8 mouse cellular contexts compared by ENCODE assay signal in the genomic region with DNA sequence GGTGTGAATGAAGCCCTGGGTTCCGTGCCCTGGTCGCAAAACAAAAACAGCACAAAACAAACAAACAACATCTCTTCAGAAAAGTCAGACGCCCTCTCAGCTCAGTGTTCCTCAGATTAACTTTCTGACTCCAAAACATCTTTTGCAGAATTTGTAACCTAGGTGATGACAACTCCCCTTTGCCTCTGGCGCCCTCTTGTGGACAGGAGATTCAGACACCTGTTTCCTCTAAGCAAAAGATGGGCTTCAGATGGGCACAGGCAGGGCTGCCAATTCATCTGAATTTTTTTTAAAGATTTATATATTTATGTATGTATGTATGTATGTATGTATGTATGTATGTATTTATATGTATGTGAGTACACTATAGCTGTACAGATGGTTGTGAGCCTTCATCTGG. TPM values are rescaled to one million over a fixed set of nuclear protein-coding genes. Genes with fewer than 3 reads are reported as not detected.
DNase-seq lines count a peak whose midpoint lies in the region; ATAC-seq and TF ChIP-seq lines count a peak whose summit lies in the region.

No protein-coding gene starts in this region.

- H3K9me3 ChIP-seq in midbrain, embryonic 14.5 days (ENCODE audit: control insufficient read depth, low read length) = no peaks in the 10 kb centered on the region
- no peaks in the 10 kb centered on the region for H3K9me3 ChIP-seq in midbrain, embryonic 13.5 days
- no peaks in the 10 kb centered on the region for H3K9me3 ChIP-seq in embryonic facial prominence, embryonic 14.5 days (ENCODE audit: control insufficient read depth, low read length)

- WGBS in midbrain, embryonic 14.5 days = 39% methylated on average over 4 of the region's 4 CpGs
- WGBS in midbrain, embryonic 13.5 days = 30% methylated on average over 4 of the region's 4 CpGs
- 27% methylated on average over 4 of the region's 4 CpGs for WGBS in embryonic facial prominence, embryonic 14.5 days
- WGBS in spleen, adult 2 months = 49% methylated on average over 4 of the region's 4 CpGs

- H3K4me3 ChIP-seq in midbrain, embryonic 14.5 days (replicated peaks; ENCODE audit: low read depth, low read length) = no peak overlapping the region
- no peak overlapping the region for H3K4me3 ChIP-seq in midbrain, embryonic 13.5 days (replicated peaks)
- no peak overlapping the region for H3K4me3 ChIP-seq in embryonic facial prominence, embryonic 14.5 days (ENCODE audit: low read depth, low read length)
- H3K4me3 ChIP-seq in spleen, adult 2 months (ENCODE audit: extremely low read depth, insufficient read depth, insufficient read length) = no peak overlapping the region

- H3K27me3 ChIP-seq in midbrain, embryonic 14.5 days (ENCODE audit: control insufficient read depth, insufficient read depth, low read length) = no peaks in the 10 kb centered on the region
- no peaks in the 10 kb centered on the region for H3K27me3 ChIP-seq in midbrain, embryonic 13.5 days
- no peaks in the 10 kb centered on the region for H3K27me3 ChIP-seq in embryonic facial prominence, embryonic 14.5 days (replicated peaks; ENCODE audit: control insufficient read depth, insufficient read depth, low read length)
- no peaks in the 10 kb centered on the region for H3K27me3 ChIP-seq in spleen, adult 2 months (ENCODE audit: control insufficient read depth, insufficient read depth, low read length)

- TF ChIP-seq CTCF in spleen, adult 2 months (IDR thresholded peaks at IDR 0.05; ENCODE audit: extremely low read depth, insufficient read depth, insufficient read length, insufficient replicate concordance) = peak; percentile 73; the same call in 1 of the 2 replicates

- no peak overlapping the region for H3K4me2 ChIP-seq in midbrain, embryonic 14.5 days (ENCODE audit: low read length)
- no peak overlapping the region for H3K4me2 ChIP-seq in midbrain, embryonic 13.5 days (replicated peaks)
- H3K4me2 ChIP-seq in embryonic facial prominence, embryonic 14.5 days (ENCODE audit: low read depth, low read length) = no peak overlapping the region

- no peak overlapping the region for H3K9ac ChIP-seq in midbrain, embryonic 14.5 days (replicated peaks; ENCODE audit: low read length)
- H3K9ac ChIP-seq in midbrain, embryonic 13.5 days (replicated peaks) = no peak overlapping the region
- H3K9ac ChIP-seq in embryonic facial prominence, embryonic 14.5 days (ENCODE audit: low read depth, low read length) = no peak overlapping the region

- H3K36me3 ChIP-seq in midbrain, embryonic 14.5 days (ENCODE audit: control insufficient read depth, insufficient read depth, low read length) = peaks cover 54% of the 10 kb centered on the region
- peaks cover 60% of the 10 kb centered on the region for H3K36me3 ChIP-seq in midbrain, embryonic 13.5 days
- H3K36me3 ChIP-seq in embryonic facial prominence, embryonic 14.5 days (ENCODE audit: control insufficient read depth, insufficient read depth, low read length) = peaks cover 86% of the 10 kb centered on the region
- peaks cover 20% of the 10 kb centered on the region for H3K36me3 ChIP-seq in spleen, adult 2 months (ENCODE audit: control insufficient read depth, insufficient read depth, low read length)

- H3K27ac ChIP-seq in midbrain, embryonic 14.5 days (replicated peaks; ENCODE audit: low read depth, low read length) = no peak overlapping the region
- H3K27ac ChIP-seq in midbrain, embryonic 13.5 days = no peak overlapping the region
- no peak overlapping the region for H3K27ac ChIP-seq in embryonic facial prominence, embryonic 14.5 days (replicated peaks; ENCODE audit: low read depth, low read length)
- no peak overlapping the region for H3K27ac ChIP-seq in spleen, adult 2 months (ENCODE audit: insufficient read depth, low read length)

- H3K4me1 ChIP-seq in midbrain, embryonic 14.5 days (ENCODE audit: control insufficient read depth, insufficient read depth, low read length) = no peaks in the 10 kb centered on the region
- H3K4me1 ChIP-seq in midbrain, embryonic 13.5 days (replicated peaks) = no peaks in the 10 kb centered on the region
- H3K4me1 ChIP-seq in embryonic facial prominence, embryonic 14.5 days (ENCODE audit: control insufficient read depth, insufficient read depth, low read length) = no peaks in the 10 kb centered on the region
- H3K4me1 ChIP-seq in spleen, adult 2 months (ENCODE audit: control insufficient read depth, insufficient read depth, insufficient read length) = no peaks in the 10 kb centered on the region

- no peak for TF ChIP-seq POLR2A in spleen, adult 2 months (IDR thresholded peaks at IDR 0.05; ENCODE audit: low read depth, low read length)

- DNase-seq in midbrain, embryonic 14.5 days = peak; percentile 94
- DNase-seq in adrenal gland, postnatal 36 days = peak; percentile 81 to 83
- peak; percentile 81 for DNase-seq in embryonic facial prominence, embryonic 14.5 days (ENCODE audit: low spot score)
- peak; percentile 60 to 90 for DNase-seq in kidney, postnatal 36 days
- DNase-seq in lung, postnatal 10 days = peak; percentile 87
- peak; percentile 34 to 72 for DNase-seq in spleen, adult 2 months (ENCODE audit: low read depth in 1 of 2, low spot score in 2 of 2)

- ATAC-seq in midbrain, embryonic 14.5 days (ENCODE audit: low FRiP score, low TSS enrichment) = no peak
- no peak for ATAC-seq in midbrain, embryonic 13.5 days
- no peak for ATAC-seq in embryonic facial prominence, embryonic 14.5 days (ENCODE audit: low read depth)
- ATAC-seq in monocyte, adult 5-6 weeks (replicated peaks; ENCODE audit: insufficient number of reproducible peaks, low FRiP score, low TSS enrichment, poor library complexity, severe bottlenecking) = no peak

RNA-seq across cellular contexts. Expression of gene Eif4g3, which starts 40.0 kb away (rescaled TPM):
- polyA plus RNA-seq in midbrain, embryonic 14.5 days (2014; fragmentation: Nextera tagmentation; extraction: Ambion mirVana) = 48.4 and 63.0 TPM in 2 replicates
- 50.1 and 55.5 TPM in 2 replicates for polyA plus RNA-seq in midbrain, embryonic 13.5 days (2015; fragmentation: Nextera tagmentation; extraction: Ambion mirVana)
- total RNA-seq in adrenal gland, postnatal 36 days (2021) = 100 to 1,000 TPM in 1 of 2 experiments, 10 to 100 TPM in 1; 81.8 to 111 TPM
- 33.9 and 35.4 TPM in 2 replicates for polyA plus RNA-seq in embryonic facial prominence, embryonic 14.5 days (2014; fragmentation: Nextera tagmentation; extraction: Ambion mirVana)
- polyA plus RNA-seq in spleen, adult 2 months (2012; rRNA removed) = 48.9 and 59.6 TPM in 2 replicates
- total RNA-seq in monocyte, adult 5-6 weeks (2017) = 94.4 to 146 TPM (median 114 TPM) in 3 replicates
